Mouse (Mus musculus) heart, adult 2 months (tissue): ENCODE data around the gene Slc25a17. TPM values are rescaled to one million over a fixed set of nuclear protein-coding genes. Genes with fewer than 3 reads are reported as not detected.

Experiments
- DNase-seq, 2 experiments: peaks; one replicate each; pipeline ENCODE4 v3.0.0; 2021
- H3K27ac ChIP-seq: fragments of 200-600 bp; 2 replicates; pipeline ENCODE4 v1.8.1; 2022
- H3K27me3 ChIP-seq: fragments of 200-500 bp; 2 replicates; pipeline ENCODE4 v1.6.1; 2012; ENCODE audit warnings: mild to moderate bottlenecking, low read length, inconsistent platforms, mixed read lengths; ENCODE audit not compliant: control insufficient read depth, insufficient read depth
- H3K36me3 ChIP-seq: fragments of 200-500 bp; 2 replicates; pipeline ENCODE4 v1.6.1; 2012; ENCODE audit warnings: low read length, inconsistent platforms; ENCODE audit not compliant: control insufficient read depth, insufficient read depth
- H3K4me1 ChIP-seq: fragments of 200-500 bp; 2 replicates; pipeline ENCODE4 v1.6.1; 2011; ENCODE audit warnings: low read length; ENCODE audit not compliant: control insufficient read depth, insufficient read depth
- H3K4me3 ChIP-seq: fragments of 200-600 bp; 2 replicates; pipeline ENCODE4 v1.8.1; 2022
- H3K79me2 ChIP-seq: fragments of 200-500 bp; replicated peaks from 2 replicates; pipeline ENCODE4 v1.6.1; 2012; ENCODE audit warnings: mild to moderate bottlenecking, inconsistent platforms, low read length, moderate library complexity, mixed read lengths; ENCODE audit not compliant: control insufficient read depth, insufficient read depth
- H3K9ac ChIP-seq: fragments of 200-500 bp; 2 replicates; pipeline ENCODE4 v1.6.1; 2012; ENCODE audit warnings: low read depth, mild to moderate bottlenecking, control low read depth, inconsistent platforms, low read length, mixed read lengths
- CTCF ChIP-seq: fragments of 200-600 bp; IDR thresholded peaks from 2 replicates; pipeline ENCODE4 v1.8.1; 2022; ENCODE audit warnings: antibody characterized with exemption, mild to moderate bottlenecking, moderate library complexity
- EP300 ChIP-seq: fragments of 200-500 bp; IDR thresholded peaks from 2 replicates; pipeline ENCODE4 v1.6.1; 2011; ENCODE audit warnings: low read depth, low read length, control low read depth; ENCODE audit not compliant: insufficient read depth
- POLR2A ChIP-seq: fragments of 200-500 bp; IDR thresholded peaks from 2 replicates; pipeline ENCODE4 v1.6.1; 2011; ENCODE audit warnings: mild to moderate bottlenecking, low read depth, low read length, control low read depth; ENCODE audit not compliant: insufficient read depth
- WGBS: fragments of 180-500 bp; shearing (Covaris S2); methylation state at CpG from one replicate; pipeline ENCODE4 v1.1.7; 2018; 5-methylcytosine and 5-hydroxymethylcytosine counted together
- intact Hi-C: fragments of 180-260 bp; cut with DNase I; formaldehyde crosslinking; loops from one replicate; pipeline ENCODE4 v1.15.1; 2025
- polyA plus RNA-seq: library from polyadenylated mRNA; depleted of rRNA; stranded (reverse); fragments of >200 nt; gene quantifications from 2 replicates; pipeline ENCODE4 v1.2.3, GENCODE M21; 2012
- total RNA-seq, 2 experiments: library from RNA; stranded (reverse); gene quantifications; 2 replicates each; pipeline ENCODE4 v1.2.3; 2021

Gene Slc25a17
- total and polyA plus RNA-seq, 3 experiments, result 13.0 to 15.7 (median 15.1) TPM

- intact Hi-C loops, result loop anchor here (2.0 kb wide), 1 partner anchor 39 kb away; the partner anchor contains the start of genes St13 and Xpnpep3
- Histone ChIP-seq H3K36me3 (peaks cover 14% of the 10 kb centered on the region), H3K4me3 (no peak overlapping the region), H3K4me1 (peaks cover 8% of the 10 kb centered on the region), H3K27ac (peak overlapping the region; percentile 18; the same call in 1 of the 2 replicates), H3K27me3 (no peaks in the 10 kb centered on the region), H3K79me2 (0 out of 2 replicates have a peak, but pooled peaks cover 2% of the 10 kb centered on the region), H3K9ac (no peak overlapping the region; the same call in 1 of the 2 replicates)
- no peak for DNase-seq
- TF ChIP-seq POLR2A (no peak), CTCF (no peak), EP300 (no peak)
- 26% methylated on average over 10 of the region's 10 CpGs for WGBS
Measured at GRCm38 (mm10) chr15:81361417-81362015, 904 bp upstream of the Slc25a17 start.

- Histone ChIP-seq H3K4me3 (peak overlapping the region; percentile 63), H3K4me1 (peaks cover 8% of the 10 kb centered on the region), H3K36me3 (peaks cover 14% of the 10 kb centered on the region), H3K79me2 (0 out of 2 replicates have a peak, but pooled peaks cover 2% of the 10 kb centered on the region), H3K9ac (peak overlapping the region; percentile 55), H3K27ac (peak overlapping the region; percentile 75), H3K27me3 (no peaks in the 10 kb centered on the region)
- WGBS, result 37% methylated on average over 6 of the region's 6 CpGs
- no peak for DNase-seq
- TF ChIP-seq EP300 (no peak), CTCF (no peak), POLR2A (no peak)
- intact Hi-C loops, result loop anchor here (2.0 kb wide), 1 partner anchor 40 kb away; the partner anchor contains the start of genes St13 and Xpnpep3
Measured at GRCm38 (mm10) chr15:81361022-81361404, 401 bp upstream of the Slc25a17 start.

GRCm38 (mm10) chr15:81359421-81359820 lies 1.2 kb downstream of the Slc25a17 start:
- Histone ChIP-seq H3K4me1 (peaks cover 8% of the 10 kb centered on the region), H3K9ac (no peak overlapping the region), H3K27me3 (no peaks in the 10 kb centered on the region), H3K36me3 (peaks cover 9% of the 10 kb centered on the region), H3K4me3 (no peak overlapping the region; the same call in 1 of the 2 replicates), H3K79me2 (0 out of 2 replicates have a peak, but pooled peaks cover 2% of the 10 kb centered on the region), H3K27ac (no peak overlapping the region)
- WGBS, result 86% methylated on average over 5 of the region's 5 CpGs
- TF ChIP-seq EP300, result no peak
- TF ChIP-seq CTCF, result no peak
- TF ChIP-seq POLR2A, result no peak
- intact Hi-C loops, result no loop called here
- no peak for DNase-seq

GRCm38 (mm10) chr15:81358943-81359342 lies 1.7 kb downstream of the Slc25a17 start:
- TF ChIP-seq EP300, result no peak
- TF ChIP-seq CTCF, result no peak
- TF ChIP-seq POLR2A, result no peak
- Histone ChIP-seq H3K36me3 (peaks cover 9% of the 10 kb centered on the region), H3K27me3 (no peaks in the 10 kb centered on the region), H3K9ac (no peak overlapping the region), H3K4me3 (no peak overlapping the region), H3K27ac (no peak overlapping the region), H3K79me2 (0 out of 2 replicates have a peak, but pooled peaks cover 2% of the 10 kb centered on the region), H3K4me1 (peaks cover 8% of the 10 kb centered on the region)
- intact Hi-C loops, result no loop called here
- DNase-seq, result no peak
- WGBS, result 53% methylated on average over 3 of the region's 3 CpGs

GRCm38 (mm10) chr15:81356946-81357345 lies 3.7 kb downstream of the Slc25a17 start:
- no peak overlapping the region for H3K27ac ChIP-seq
- intact Hi-C loops, result no loop called here
- 62% methylated on average over 5 of the region's 5 CpGs for WGBS

More at GRCm38 (mm10) chr15:81356946-81357345, 3.7 kb downstream of the Slc25a17 start:
- TF ChIP-seq CTCF (no peak), EP300 (no peak), POLR2A (no peak)
- peaks cover 9% of the 10 kb centered on the region for H3K36me3 ChIP-seq
- peaks cover 8% of the 10 kb centered on the region for H3K4me1 ChIP-seq
- no peaks in the 10 kb centered on the region for H3K27me3 ChIP-seq
- H3K9ac ChIP-seq, result no peak overlapping the region
- H3K79me2 ChIP-seq, result peaks cover 3% of the 10 kb centered on the region; the same call in 1 of the 2 replicates
- no peak overlapping the region for H3K4me3 ChIP-seq
- DNase-seq, result no peak
